Mouse (Mus musculus): Measurements from ENCODE around the gene Vwa3a. TPM values are rescaled to one million over a fixed set of nuclear protein-coding genes. Genes with fewer than 3 reads are reported as not detected.

The Vwa3a gene
- polyA plus RNA-seq, 1 experiment from 2014 or later: 0.04 TPM

DNA sequence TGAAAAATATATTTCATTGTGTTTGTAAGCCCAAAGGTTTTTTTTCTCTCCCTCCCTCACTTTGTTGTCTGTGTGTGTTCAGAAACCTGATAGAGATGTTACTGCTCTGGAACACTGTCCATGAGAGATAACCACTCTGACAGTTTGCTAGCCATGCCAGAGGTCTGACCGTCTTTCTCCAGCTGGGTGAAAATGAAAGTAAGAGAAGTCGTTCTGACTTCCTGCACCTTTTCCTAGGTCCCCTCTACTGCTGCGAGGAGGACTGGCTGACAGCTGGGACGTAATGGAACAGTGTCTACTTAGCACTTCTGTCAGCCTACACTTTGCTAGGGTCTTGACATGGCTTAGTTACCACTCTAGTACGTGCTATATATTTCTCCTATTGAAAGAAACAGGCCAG, 9.5 kb upstream of the Vwa3a start:
- 76% methylated on average over 5 of the region's 5 CpGs for WGBS

DNA sequence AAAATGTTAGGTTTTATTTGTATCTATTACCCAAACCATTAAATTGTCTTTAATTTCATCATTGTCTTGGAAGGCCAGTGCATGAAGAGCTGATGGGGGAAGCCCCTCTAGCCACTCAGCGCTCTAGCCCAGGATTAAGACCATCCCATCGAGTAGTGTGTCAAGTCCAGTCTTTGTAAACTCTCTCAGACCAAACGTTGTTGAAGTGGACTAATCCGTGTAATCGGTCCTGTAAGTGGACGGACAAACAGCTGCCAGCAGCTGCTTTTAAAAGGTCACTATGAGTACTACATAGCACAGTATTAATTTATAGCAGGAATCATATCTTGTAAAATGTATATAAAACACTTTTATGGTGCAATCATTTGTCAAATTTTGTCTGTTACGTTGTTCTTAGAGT, 6.2 kb upstream of the Vwa3a start:
- H3K9me3 ChIP-seq (ENCODE audit: control insufficient read depth, low read length): no peaks in the 10 kb centered on the region
- H3K36me3 ChIP-seq (ENCODE audit: control insufficient read depth, insufficient read depth, low read length): no peaks in the 10 kb centered on the region; the same call in 1 of the 2 replicates
- ATAC-seq (ENCODE audit: insufficient number of reproducible peaks, low FRiP score, low TSS enrichment, low read depth) (no peak), DNase-seq (ENCODE audit: low spot score) (no peak)
- no peak overlapping the region for H3K4me3 ChIP-seq (ENCODE audit: low read depth, low read length)
- no peak overlapping the region for H3K27ac ChIP-seq (replicated peaks; ENCODE audit: low read depth, low read length)
- H3K4me2 ChIP-seq (ENCODE audit: low read depth, severe bottlenecking): no peak overlapping the region
- H3K9ac ChIP-seq (ENCODE audit: low read length): no peak overlapping the region
- no peaks in the 10 kb centered on the region for H3K27me3 ChIP-seq (ENCODE audit: control insufficient read depth, insufficient read depth, low read length)
- WGBS: 87% methylated on average over 7 of the region's 7 CpGs
- H3K4me1 ChIP-seq (ENCODE audit: control insufficient read depth, insufficient read depth, low read length): no peaks in the 10 kb centered on the region

More for the DNA sequence above, 9.5 kb upstream of the Vwa3a start:
- Histone ChIP-seq H3K27ac (replicated peaks; ENCODE audit: low read depth, low read length) (no peak overlapping the region), H3K27me3 (ENCODE audit: control insufficient read depth, insufficient read depth, low read length) (no peaks in the 10 kb centered on the region), H3K9me3 (ENCODE audit: control insufficient read depth, low read length) (no peaks in the 10 kb centered on the region), H3K4me3 (ENCODE audit: low read depth, low read length) (no peak overlapping the region), H3K4me1 (ENCODE audit: control insufficient read depth, insufficient read depth, low read length) (no peaks in the 10 kb centered on the region), H3K36me3 (ENCODE audit: control insufficient read depth, insufficient read depth, low read length) (no peaks in the 10 kb centered on the region; the same call in 1 of the 2 replicates), H3K4me2 (ENCODE audit: low read depth, severe bottlenecking) (no peak overlapping the region), H3K9ac (ENCODE audit: low read length) (no peak overlapping the region)
- DNase-seq (ENCODE audit: low spot score) (no peak), ATAC-seq (ENCODE audit: insufficient number of reproducible peaks, low FRiP score, low TSS enrichment, low read depth) (no peak)

GRCm38 (mm10) chr7:120739558-120740101, 512 bp downstream of the Vwa3a start:
- H3K4me1 ChIP-seq (ENCODE audit: control insufficient read depth, insufficient read depth, low read length): no peaks in the 10 kb centered on the region
- no peak overlapping the region for H3K4me2 ChIP-seq (ENCODE audit: low read depth, severe bottlenecking)
- ATAC-seq (ENCODE audit: insufficient number of reproducible peaks, low FRiP score, low TSS enrichment, low read depth) (no peak), DNase-seq (ENCODE audit: low spot score) (no peak)
- H3K36me3 ChIP-seq (ENCODE audit: control insufficient read depth, insufficient read depth, low read length): no peaks in the 10 kb centered on the region; the same call in 1 of the 2 replicates
- no peak overlapping the region for H3K4me3 ChIP-seq (ENCODE audit: low read depth, low read length)
- H3K27ac ChIP-seq (replicated peaks; ENCODE audit: low read depth, low read length): no peak overlapping the region
- no peaks in the 10 kb centered on the region for H3K9me3 ChIP-seq (ENCODE audit: control insufficient read depth, low read length)
- H3K9ac ChIP-seq (ENCODE audit: low read length): no peak overlapping the region
- no peaks in the 10 kb centered on the region for H3K27me3 ChIP-seq (ENCODE audit: control insufficient read depth, insufficient read depth, low read length)
- 17% methylated on average over 5 of the region's 5 CpGs for WGBS

GRCm38 (mm10) chr7:120743366-120744351, 4.5 kb downstream of the Vwa3a start:
- Histone ChIP-seq H3K9me3 (ENCODE audit: control insufficient read depth, low read length) (no peaks in the 10 kb centered on the region), H3K4me1 (ENCODE audit: control insufficient read depth, insufficient read depth, low read length) (no peaks in the 10 kb centered on the region), H3K4me2 (ENCODE audit: low read depth, severe bottlenecking) (no peak overlapping the region), H3K27me3 (ENCODE audit: control insufficient read depth, insufficient read depth, low read length) (no peaks in the 10 kb centered on the region), H3K36me3 (ENCODE audit: control insufficient read depth, insufficient read depth, low read length) (no peaks in the 10 kb centered on the region), H3K27ac (replicated peaks; ENCODE audit: low read depth, low read length) (no peak overlapping the region), H3K9ac (ENCODE audit: low read length) (no peak overlapping the region), H3K4me3 (ENCODE audit: low read depth, low read length) (no peak overlapping the region)
- 78% methylated on average over 14 of the region's 14 CpGs for WGBS
- ATAC-seq (ENCODE audit: insufficient number of reproducible peaks, low FRiP score, low TSS enrichment, low read depth): no peak
- DNase-seq (ENCODE audit: low spot score): no peak

DNA sequence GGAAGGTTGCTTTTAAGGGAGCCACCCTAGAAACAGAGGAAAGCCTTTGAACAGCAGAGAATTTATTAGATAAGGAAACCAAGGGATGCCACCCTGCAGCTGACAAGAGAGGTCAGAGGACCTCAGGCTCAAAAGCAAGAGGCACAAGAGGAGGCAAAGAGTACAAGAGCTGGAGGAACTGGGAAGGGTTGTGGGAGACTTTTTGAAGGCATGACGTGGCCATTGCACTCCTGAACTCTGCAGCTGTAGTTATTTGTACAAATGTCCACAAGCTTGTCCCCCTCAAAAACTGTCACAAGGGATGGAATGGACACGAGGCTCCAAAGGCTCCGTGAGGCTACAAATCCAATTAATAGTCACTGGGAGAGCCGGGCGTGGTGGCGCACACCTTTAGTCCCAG, 5.5 kb downstream of the Vwa3a start:
- H3K9ac ChIP-seq (ENCODE audit: low read length): no peak overlapping the region
- no peaks in the 10 kb centered on the region for H3K4me1 ChIP-seq (ENCODE audit: control insufficient read depth, insufficient read depth, low read length)
- DNase-seq (ENCODE audit: low spot score) (no peak), ATAC-seq (ENCODE audit: insufficient number of reproducible peaks, low FRiP score, low TSS enrichment, low read depth) (no peak)
- H3K4me2 ChIP-seq (ENCODE audit: low read depth, severe bottlenecking): no peak overlapping the region
- 92% methylated on average over 6 of the region's 6 CpGs for WGBS
- H3K27ac ChIP-seq (replicated peaks; ENCODE audit: low read depth, low read length): no peak overlapping the region
- H3K27me3 ChIP-seq (ENCODE audit: control insufficient read depth, insufficient read depth, low read length): no peaks in the 10 kb centered on the region
- H3K4me3 ChIP-seq (ENCODE audit: low read depth, low read length): no peak overlapping the region
- H3K9me3 ChIP-seq (ENCODE audit: control insufficient read depth, low read length): no peaks in the 10 kb centered on the region
- H3K36me3 ChIP-seq (ENCODE audit: control insufficient read depth, insufficient read depth, low read length): no peaks in the 10 kb centered on the region

DNA sequence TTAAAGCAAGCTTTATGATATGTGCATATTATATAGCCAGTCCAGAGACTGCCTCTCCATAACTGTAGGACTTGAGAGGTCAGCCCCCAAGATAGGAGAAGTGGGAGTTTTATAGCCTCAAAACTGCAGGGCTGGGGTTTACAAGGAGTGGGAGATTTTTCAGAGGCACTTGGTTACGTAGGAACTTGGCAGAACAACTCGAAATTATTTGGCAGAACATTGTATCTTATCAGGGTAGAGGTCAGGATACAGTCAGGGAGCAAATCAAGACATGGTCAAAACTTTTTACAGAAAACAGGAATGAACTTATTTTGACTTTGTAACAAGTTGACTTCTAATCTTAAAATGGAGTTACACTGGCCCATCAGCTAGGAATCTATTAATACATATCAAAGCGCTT, 6.9 kb downstream of the Vwa3a start:
- DNase-seq (ENCODE audit: low spot score) (no peak), ATAC-seq (ENCODE audit: insufficient number of reproducible peaks, low FRiP score, low TSS enrichment, low read depth) (no peak)
- Histone ChIP-seq H3K9ac (ENCODE audit: low read length) (no peak overlapping the region), H3K4me3 (ENCODE audit: low read depth, low read length) (no peak overlapping the region), H3K36me3 (ENCODE audit: control insufficient read depth, insufficient read depth, low read length) (no peaks in the 10 kb centered on the region), H3K27ac (replicated peaks; ENCODE audit: low read depth, low read length) (no peak overlapping the region), H3K4me1 (ENCODE audit: control insufficient read depth, insufficient read depth, low read length) (no peaks in the 10 kb centered on the region), H3K9me3 (ENCODE audit: control insufficient read depth, low read length) (no peaks in the 10 kb centered on the region), H3K27me3 (ENCODE audit: control insufficient read depth, insufficient read depth, low read length) (no peaks in the 10 kb centered on the region), H3K4me2 (ENCODE audit: low read depth, severe bottlenecking) (no peak overlapping the region)
- 82% methylated on average over 3 of the region's 3 CpGs for WGBS

- no peak for ATAC-seq (ENCODE audit: insufficient number of reproducible peaks, low FRiP score, low TSS enrichment, low read depth)
- no peak overlapping the region for H3K4me2 ChIP-seq (ENCODE audit: low read depth, severe bottlenecking)
- no peaks in the 10 kb centered on the region for H3K36me3 ChIP-seq (ENCODE audit: control insufficient read depth, insufficient read depth, low read length)
- no peaks in the 10 kb centered on the region for H3K9me3 ChIP-seq (ENCODE audit: control insufficient read depth, low read length)
- no peaks in the 10 kb centered on the region for H3K4me1 ChIP-seq (ENCODE audit: control insufficient read depth, insufficient read depth, low read length)
- no peaks in the 10 kb centered on the region for H3K27me3 ChIP-seq (ENCODE audit: control insufficient read depth, insufficient read depth, low read length)
- no peak overlapping the region for H3K27ac ChIP-seq (replicated peaks; ENCODE audit: low read depth, low read length)
- H3K4me3 ChIP-seq (ENCODE audit: low read depth, low read length): no peak overlapping the region
- H3K9ac ChIP-seq (ENCODE audit: low read length): no peak overlapping the region
- no peak for DNase-seq (ENCODE audit: low spot score)
- WGBS: 89% methylated on average over 5 of the region's 5 CpGs
Measured at GRCm38 (mm10) chr7:120746821-120747220, 7.7 kb downstream of the Vwa3a start.

DNA sequence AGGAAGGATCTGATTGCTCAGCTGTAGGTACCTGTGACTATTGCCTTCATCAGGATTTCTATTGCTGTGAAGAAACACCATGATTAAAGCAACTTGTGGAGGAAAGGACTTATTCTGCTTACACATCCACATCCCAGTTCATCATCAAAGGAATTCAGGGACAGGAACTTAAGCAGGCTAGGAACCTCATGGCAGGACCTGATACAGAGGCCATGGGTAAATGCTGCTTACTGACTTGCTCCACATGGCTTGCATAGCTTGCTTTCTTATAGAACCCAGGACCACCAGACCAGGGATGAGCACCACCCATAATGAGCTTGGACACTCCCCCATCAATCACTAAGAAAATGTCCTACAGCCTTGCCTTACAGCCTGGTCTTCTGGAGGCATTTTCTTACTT, 9.4 kb downstream of the Vwa3a start:
- H3K4me2 ChIP-seq (ENCODE audit: low read depth, severe bottlenecking): no peak overlapping the region

More for the DNA sequence above, 9.4 kb downstream of the Vwa3a start:
- Histone ChIP-seq H3K4me1 (ENCODE audit: control insufficient read depth, insufficient read depth, low read length) (no peaks in the 10 kb centered on the region), H3K9ac (ENCODE audit: low read length) (no peak overlapping the region), H3K9me3 (ENCODE audit: control insufficient read depth, low read length) (no peaks in the 10 kb centered on the region), H3K27ac (replicated peaks; ENCODE audit: low read depth, low read length) (no peak overlapping the region), H3K4me3 (ENCODE audit: low read depth, low read length) (no peak overlapping the region), H3K36me3 (ENCODE audit: control insufficient read depth, insufficient read depth, low read length) (no peaks in the 10 kb centered on the region), H3K27me3 (ENCODE audit: control insufficient read depth, insufficient read depth, low read length) (no peaks in the 10 kb centered on the region)
- ATAC-seq (ENCODE audit: insufficient number of reproducible peaks, low FRiP score, low TSS enrichment, low read depth): no peak
- no peak for DNase-seq (ENCODE audit: low spot score)
